Mouse (Mus musculus): ENCODE data around the gene Shtn1. TPM values are rescaled to one million over a fixed set of nuclear protein-coding genes. Genes with fewer than 3 reads are reported as not detected.

Gene Shtn1
- polyA plus RNA-seq, 1 experiment = 1.2 TPM

GRCm38 (mm10) chr19:59010802-59011201 is 65.1 kb downstream of the Shtn1 start:
- TF ChIP-seq POLR2A (IDR thresholded peaks at IDR 0.05; ENCODE audit: low read depth, low read length) (no peak), CTCF (IDR thresholded peaks at IDR 0.05; ENCODE audit: extremely low read depth, insufficient read length, insufficient replicate concordance, low read depth, low read length) (no peak)
- no peak overlapping the region for H3K27ac ChIP-seq (ENCODE audit: insufficient read depth, low read depth, low read length)
- no peaks in the 10 kb centered on the region for H3K27me3 ChIP-seq (ENCODE audit: control insufficient read depth, insufficient read depth, low read length)
- H3K36me3 ChIP-seq (ENCODE audit: control insufficient read depth, insufficient read depth, low read length) = peaks cover 4% of the 10 kb centered on the region
- no peak overlapping the region for H3K4me3 ChIP-seq (ENCODE audit: low read depth, low read length)
- WGBS = 61% methylated on average over 5 of the region's 5 CpGs
- H3K4me1 ChIP-seq (ENCODE audit: control insufficient read depth, insufficient read depth, insufficient read length, low read length) = no peaks in the 10 kb centered on the region

GRCm38 (mm10) chr19:59006577-59007340 is 69.1 kb downstream of the Shtn1 start:
- no peak overlapping the region for H3K4me3 ChIP-seq (ENCODE audit: low read depth, low read length)
- TF ChIP-seq CTCF (IDR thresholded peaks at IDR 0.05; ENCODE audit: extremely low read depth, insufficient read length, insufficient replicate concordance, low read depth, low read length) (no peak), POLR2A (IDR thresholded peaks at IDR 0.05; ENCODE audit: low read depth, low read length) (no peak)
- no peaks in the 10 kb centered on the region for H3K27me3 ChIP-seq (ENCODE audit: control insufficient read depth, insufficient read depth, low read length)
- 91% methylated on average over 15 of the region's 15 CpGs for WGBS
- no peaks in the 10 kb centered on the region for H3K4me1 ChIP-seq (ENCODE audit: control insufficient read depth, insufficient read depth, insufficient read length, low read length)
- no peak overlapping the region for H3K27ac ChIP-seq (ENCODE audit: insufficient read depth, low read depth, low read length)
- peaks cover 13% of the 10 kb centered on the region for H3K36me3 ChIP-seq (ENCODE audit: control insufficient read depth, insufficient read depth, low read length)

- no peak overlapping the region for H3K4me3 ChIP-seq (ENCODE audit: low read depth, low read length)
- WGBS = 92% methylated on average over 6 of the region's 6 CpGs
- TF ChIP-seq POLR2A (IDR thresholded peaks at IDR 0.05; ENCODE audit: low read depth, low read length) = no peak
- no peak for TF ChIP-seq CTCF (IDR thresholded peaks at IDR 0.05; ENCODE audit: extremely low read depth, insufficient read length, insufficient replicate concordance, low read depth, low read length)
- H3K27ac ChIP-seq (ENCODE audit: insufficient read depth, low read depth, low read length) = no peak overlapping the region
- peaks cover 15% of the 10 kb centered on the region for H3K36me3 ChIP-seq (ENCODE audit: control insufficient read depth, insufficient read depth, low read length)
- H3K4me1 ChIP-seq (ENCODE audit: control insufficient read depth, insufficient read depth, insufficient read length, low read length) = no peaks in the 10 kb centered on the region
- no peaks in the 10 kb centered on the region for H3K27me3 ChIP-seq (ENCODE audit: control insufficient read depth, insufficient read depth, low read length)
Observed at GRCm38 (mm10) chr19:59002827-59003226, 73.1 kb downstream of the Shtn1 start.

GRCm38 (mm10) chr19:58981571-58981970 is 94.3 kb downstream of the Shtn1 start:
- Histone ChIP-seq H3K4me1 (ENCODE audit: control insufficient read depth, insufficient read depth, insufficient read length, low read length) (no peaks in the 10 kb centered on the region), H3K36me3 (ENCODE audit: control insufficient read depth, insufficient read depth, low read length) (peaks cover 3% of the 10 kb centered on the region; the same call in 1 of the 2 replicates), H3K27ac (ENCODE audit: insufficient read depth, low read depth, low read length) (no peak overlapping the region), H3K4me3 (ENCODE audit: low read depth, low read length) (no peak overlapping the region), H3K27me3 (ENCODE audit: control insufficient read depth, insufficient read depth, low read length) (no peaks in the 10 kb centered on the region)
- TF ChIP-seq CTCF (IDR thresholded peaks at IDR 0.05; ENCODE audit: extremely low read depth, insufficient read length, insufficient replicate concordance, low read depth, low read length) (no peak), POLR2A (IDR thresholded peaks at IDR 0.05; ENCODE audit: low read depth, low read length) (no peak)
- 70% methylated on average over 9 of the region's 9 CpGs for WGBS

GRCm38 (mm10) chr19:58980056-58980440 is 95.9 kb downstream of the Shtn1 start:
- TF ChIP-seq POLR2A (IDR thresholded peaks at IDR 0.05; ENCODE audit: low read depth, low read length) = no peak
- no peak for TF ChIP-seq CTCF (IDR thresholded peaks at IDR 0.05; ENCODE audit: extremely low read depth, insufficient read length, insufficient replicate concordance, low read depth, low read length)
- peaks cover 3% of the 10 kb centered on the region; the same call in 1 of the 2 replicates for H3K36me3 ChIP-seq (ENCODE audit: control insufficient read depth, insufficient read depth, low read length)
- H3K27me3 ChIP-seq (ENCODE audit: control insufficient read depth, insufficient read depth, low read length) = no peaks in the 10 kb centered on the region
- WGBS = 76% methylated on average over 5 of the region's 5 CpGs
- H3K4me3 ChIP-seq (ENCODE audit: low read depth, low read length) = no peak overlapping the region
- H3K27ac ChIP-seq (ENCODE audit: insufficient read depth, low read depth, low read length) = no peak overlapping the region
- H3K4me1 ChIP-seq (ENCODE audit: control insufficient read depth, insufficient read depth, insufficient read length, low read length) = no peaks in the 10 kb centered on the region

- 70% methylated on average over 13 of the region's 13 CpGs for WGBS
- Histone ChIP-seq H3K4me3 (ENCODE audit: low read depth, low read length) (no peak overlapping the region), H3K36me3 (ENCODE audit: control insufficient read depth, insufficient read depth, low read length) (peaks cover 6% of the 10 kb centered on the region), H3K27me3 (ENCODE audit: control insufficient read depth, insufficient read depth, low read length) (no peaks in the 10 kb centered on the region), H3K4me1 (ENCODE audit: control insufficient read depth, insufficient read depth, insufficient read length, low read length) (no peaks in the 10 kb centered on the region), H3K27ac (ENCODE audit: insufficient read depth, low read depth, low read length) (no peak overlapping the region)
- TF ChIP-seq POLR2A (IDR thresholded peaks at IDR 0.05; ENCODE audit: low read depth, low read length) (no peak), CTCF (IDR thresholded peaks at IDR 0.05; ENCODE audit: extremely low read depth, insufficient read length, insufficient replicate concordance, low read depth, low read length) (no peak)
Observed at GRCm38 (mm10) chr19:58979436-58980055, 96.4 kb downstream of the Shtn1 start.

GRCm38 (mm10) chr19:58978401-58979171 is 97.3 kb downstream of the Shtn1 start:
- Histone ChIP-seq H3K4me3 (ENCODE audit: low read depth, low read length) (no peak overlapping the region), H3K27me3 (ENCODE audit: control insufficient read depth, insufficient read depth, low read length) (no peaks in the 10 kb centered on the region), H3K27ac (ENCODE audit: insufficient read depth, low read depth, low read length) (no peak overlapping the region), H3K36me3 (ENCODE audit: control insufficient read depth, insufficient read depth, low read length) (peaks cover 4% of the 10 kb centered on the region), H3K4me1 (ENCODE audit: control insufficient read depth, insufficient read depth, insufficient read length, low read length) (no peaks in the 10 kb centered on the region)
- TF ChIP-seq POLR2A (IDR thresholded peaks at IDR 0.05; ENCODE audit: low read depth, low read length) (no peak), CTCF (IDR thresholded peaks at IDR 0.05; ENCODE audit: extremely low read depth, insufficient read length, insufficient replicate concordance, low read depth, low read length) (no peak)
- WGBS = 73% methylated on average over 11 of the region's 11 CpGs

Data from small intestine, adult 2 months (tissue).